Mouse (Mus musculus) MEL (cell line): ENCODE results near the gene Gm20388. TPM values are rescaled to one million over a fixed set of nuclear protein-coding genes. Genes with fewer than 3 reads are reported as not detected.

Source experiments
- DNase-seq: peaks from one replicate; pipeline ENCODE4 v3.0.0; 2011; ENCODE audit warnings: low read depth, low spot score
- H3K27ac ChIP-seq: 2 replicates; pipeline ENCODE4 v1.5.1; 2012; ENCODE audit warnings: low read depth, mild to moderate bottlenecking, control low read depth, low read length, moderate library complexity; ENCODE audit not compliant: control insufficient read depth
- H3K27me3 ChIP-seq, 2 experiments: fragments of 150-350 bp in 1 of 2; sonication (generic) in 1 of 2; 2 replicates each; pipeline ENCODE4 v1.6.1; 2012; ENCODE audit warnings: low read length in 2 of 2, mild to moderate bottlenecking in 2 of 2, improper control_type of control experiment in 1 of 2, moderate library complexity in 1 of 2; ENCODE audit not compliant: insufficient read depth in 2 of 2, control insufficient read depth in 1 of 2
- H3K36me3 ChIP-seq, 2 experiments: 2 replicates each; pipeline ENCODE4 v1.6.1; 2012 to 2014; ENCODE audit warnings: low read length in 2 of 2, improper control_type of control experiment in 1 of 2, inconsistent platforms in 1 of 2, mild to moderate bottlenecking in 1 of 2; ENCODE audit not compliant: insufficient read depth in 2 of 2, control insufficient read depth in 1 of 2
- H3K4me1 ChIP-seq, 2 experiments: fragments of 150-350 bp in 1 of 2; sonication (generic) in 1 of 2; 2 replicates each; pipeline ENCODE4 v1.6.1; 2012; ENCODE audit warnings: low read length in 2 of 2, improper control_type of control experiment in 1 of 2, mild to moderate bottlenecking in 1 of 2; ENCODE audit not compliant: insufficient read depth in 2 of 2, control insufficient read depth in 1 of 2
- H3K4me3 ChIP-seq, 2 experiments: fragments of 150-350 bp in 1 of 2; sonication (generic) in 1 of 2; 2 replicates each; pipeline ENCODE4 v1.5.1; 2012; ENCODE audit warnings: low read depth in 2 of 2, low read length in 2 of 2, mild to moderate bottlenecking in 2 of 2, moderate library complexity in 2 of 2, control low read depth in 1 of 2, improper control_type of control experiment in 1 of 2; ENCODE audit not compliant: control insufficient read depth in 1 of 2, insufficient read depth in 1 of 2
- H3K79me2 ChIP-seq: 2 replicates; pipeline ENCODE4 v1.6.1; 2012; ENCODE audit warnings: mild to moderate bottlenecking, low read length, moderate library complexity; ENCODE audit not compliant: control insufficient read depth, poor library complexity, insufficient read depth
- H3K9ac ChIP-seq: 2 replicates; pipeline ENCODE4 v1.6.1; 2012; ENCODE audit warnings: low read depth, mild to moderate bottlenecking, control low read depth, low read length, moderate library complexity; ENCODE audit not compliant: control insufficient read depth, poor library complexity, severe bottlenecking
- H3K9me3 ChIP-seq: fragments of 150-350 bp; sonication (generic); replicated peaks from 2 replicates; pipeline ENCODE4 v1.6.1; 2012; ENCODE audit warnings: mild to moderate bottlenecking, low read length, improper control_type of control experiment, moderate library complexity; ENCODE audit not compliant: insufficient read depth
- BHLHE40 ChIP-seq: IDR thresholded peaks from 2 replicates; pipeline ENCODE4 v1.6.1; 2012; ENCODE audit warnings: low read depth, mild to moderate bottlenecking, inconsistent platforms, low read length, improper control_type of control experiment, borderline replicate concordance
- CHD2 ChIP-seq: IDR thresholded peaks from 2 replicates; pipeline ENCODE4 v1.6.1; 2011; ENCODE audit warnings: low read length, improper control_type of control experiment
- CTCF ChIP-seq, 3 experiments: IDR thresholded peaks in 2 of 3; conservative IDR thresholded peaks in 1 of 3; 2 replicates each; pipeline ENCODE4 v1.5.1; 2011 to 2012; ENCODE audit warnings: low read length in 3 of 3, low read depth in 2 of 3, mild to moderate bottlenecking in 2 of 3, improper control_type of control experiment in 1 of 3, inconsistent platforms in 1 of 3, mixed read lengths in 1 of 3, moderate library complexity in 1 of 3; ENCODE audit not compliant: control insufficient read depth in 1 of 3, insufficient read depth in 1 of 3, poor library complexity in 1 of 3, severe bottlenecking in 1 of 3
- ELF1 ChIP-seq: IDR thresholded peaks from 2 replicates; pipeline ENCODE4 v1.6.1; 2014; ENCODE audit warnings: low read depth, mild to moderate bottlenecking, inconsistent platforms, low read length, improper control_type of control experiment, moderate library complexity
- EP300 ChIP-seq, 2 experiments: IDR thresholded peaks; 2 replicates each; pipeline ENCODE4 v1.6.1; 2011; ENCODE audit warnings: improper control_type of control experiment in 2 of 2, low read length in 2 of 2, low read depth in 1 of 2, mild to moderate bottlenecking in 1 of 2
- GATA1 ChIP-seq: IDR thresholded peaks from 2 replicates; pipeline ENCODE4 v1.6.1; 2011; ENCODE audit warnings: low read depth, low read length, improper control_type of control experiment
- HCFC1 ChIP-seq: IDR thresholded peaks from 2 replicates; pipeline ENCODE4 v1.6.1; 2012; ENCODE audit warnings: low read depth, mild to moderate bottlenecking, inconsistent platforms, low read length, improper control_type of control experiment, moderate library complexity
- JUND ChIP-seq: IDR thresholded peaks from 2 replicates; pipeline ENCODE4 v1.6.1; 2011; ENCODE audit warnings: low read depth, mild to moderate bottlenecking, improper control_type of control experiment, low read length
- KAT2A ChIP-seq: conservative IDR thresholded peaks from 2 replicates; pipeline ENCODE4 v1.6.1; 2012; ENCODE audit warnings: low read depth, low read length, improper control_type of control experiment, inconsistent platforms
- MAFK ChIP-seq: IDR thresholded peaks from 2 replicates; pipeline ENCODE4 v1.6.1; 2011; ENCODE audit warnings: low read depth, mild to moderate bottlenecking, low read length, improper control_type of control experiment, borderline replicate concordance
- MEF2A ChIP-seq: IDR thresholded peaks from 2 replicates; pipeline ENCODE4 v1.6.1; 2014; ENCODE audit warnings: low read depth, mild to moderate bottlenecking, inconsistent platforms, low read length, improper control_type of control experiment; ENCODE audit not compliant: poor library complexity, insufficient replicate concordance, severe bottlenecking; ENCODE audit errors: extremely low read depth
- NELFE ChIP-seq: IDR thresholded peaks from 2 replicates; pipeline ENCODE4 v1.6.1; 2011; ENCODE audit warnings: low read depth, low read length, improper control_type of control experiment
- POLR2A ChIP-seq, 2 experiments: IDR thresholded peaks; 2 replicates each; pipeline ENCODE4 v1.6.1; 2011 to 2012; ENCODE audit warnings: low read length in 2 of 2, mild to moderate bottlenecking in 2 of 2, control low read depth in 1 of 2, improper control_type of control experiment in 1 of 2, low read depth in 1 of 2, moderate library complexity in 1 of 2; ENCODE audit not compliant: control insufficient read depth in 1 of 2, insufficient read depth in 1 of 2, poor library complexity in 1 of 2
- POLR2AphosphoS5 ChIP-seq: IDR thresholded peaks from 2 replicates; pipeline ENCODE4 v1.6.1; 2012; ENCODE audit warnings: low read depth, borderline replicate concordance, mild to moderate bottlenecking, inconsistent platforms, low read length, moderate library complexity, mixed read lengths
- RAD21 ChIP-seq: IDR thresholded peaks from 2 replicates; pipeline ENCODE4 v1.6.1; 2011; ENCODE audit warnings: mild to moderate bottlenecking, low read depth, low read length, improper control_type of control experiment
- SIN3A ChIP-seq: IDR thresholded peaks from 2 replicates; pipeline ENCODE4 v1.6.1; 2012; ENCODE audit warnings: low read length, improper control_type of control experiment, inconsistent platforms
- TAL1 ChIP-seq: IDR thresholded peaks from 2 replicates; pipeline ENCODE4 v1.6.1; 2012; ENCODE audit warnings: mild to moderate bottlenecking, inconsistent platforms, low read length, moderate library complexity, mixed read lengths
- TCF12 ChIP-seq: IDR thresholded peaks from 2 replicates; pipeline ENCODE4 v1.6.1; 2014; ENCODE audit warnings: low read depth, mild to moderate bottlenecking, inconsistent platforms, low read length, improper control_type of control experiment, moderate library complexity
- USF2 ChIP-seq, 2 experiments: IDR thresholded peaks; 2 replicates each; pipeline ENCODE4 v1.6.1; 2011 to 2012; ENCODE audit warnings: improper control_type of control experiment in 2 of 2, low read length in 2 of 2, borderline replicate concordance in 1 of 2, inconsistent platforms in 1 of 2, low read depth in 1 of 2, mild to moderate bottlenecking in 1 of 2; ENCODE audit not compliant: insufficient read depth in 1 of 2
- ZKSCAN1 ChIP-seq: IDR thresholded peaks from 2 replicates; pipeline ENCODE4 v1.6.1; 2012; ENCODE audit warnings: low read depth, mild to moderate bottlenecking, inconsistent platforms, low read length, improper control_type of control experiment, moderate library complexity
- ZNF384 ChIP-seq: IDR thresholded peaks from 2 replicates; pipeline ENCODE4 v1.6.1; 2012; ENCODE audit warnings: low read depth, mild to moderate bottlenecking, inconsistent platforms, low read length, improper control_type of control experiment
- polyA plus RNA-seq, 2 experiments: library from polyadenylated mRNA; stranded (reverse) in 1 of 2; unstranded in 1 of 2; fragments of >175 nt in 1 of 2; fragments of >200 nt in 1 of 2; gene quantifications; 2 replicates each; pipeline versions ENCODE4 v1.2.1 to v1.2.4; 2012; ENCODE audit warnings: low replicate concordance in 2 of 2, low read depth in 1 of 2; ENCODE audit not compliant: insufficient read length in 2 of 2, insufficient read depth in 1 of 2, missing spikeins in 1 of 2
- total RNA-seq: library from RNA; depleted of rRNA; stranded (reverse); fragments of 300-350 nt; gene quantifications from 2 replicates; pipeline ENCODE4 v1.2.3, GENCODE M21; 2012

Gene Gm20388
- total and polyA plus RNA-seq, 3 experiments = 11.1 to 17.8 TPM; not detected in 1

DNA sequence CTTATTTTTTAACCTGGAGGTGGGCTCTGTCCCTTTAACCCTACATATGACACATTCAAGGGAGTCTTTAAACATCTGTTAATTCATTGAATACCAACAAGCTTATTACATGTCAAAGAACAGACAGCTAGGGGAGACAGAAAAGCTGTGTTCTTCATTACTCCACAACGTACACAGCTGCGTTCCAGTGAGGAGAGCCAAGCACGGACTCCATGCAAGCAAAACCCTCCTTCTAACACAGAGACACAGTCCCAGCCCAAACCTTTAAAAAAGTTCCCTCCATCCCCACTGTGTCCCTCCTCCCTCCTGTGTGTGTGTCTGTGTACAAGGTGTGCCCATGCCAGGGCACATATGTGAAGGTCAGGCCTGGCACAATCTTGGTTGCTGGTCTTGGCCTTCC lies 795.6 kb downstream of the Gm20388 start:
- Histone ChIP-seq H3K9me3 (no peaks in the 10 kb centered on the region), H3K27ac (no peak overlapping the region), H3K4me1 (no peaks in the 10 kb centered on the region), H3K36me3 (no peaks in the 10 kb centered on the region), H3K27me3 (no peaks in the 10 kb centered on the region), H3K4me3 (no peak overlapping the region), H3K9ac (no peak overlapping the region), H3K79me2 (no peaks in the 10 kb centered on the region)
- TF ChIP-seq CTCF (IDR thresholded peaks at IDR 0.05 in 2 of 3, conservative IDR thresholded peaks at IDR 0.05 in 1 of 3; ENCODE audit: control insufficient read depth in 1 of 3, insufficient read depth in 1 of 3, low read depth in 2 of 3, low read length in 3 of 3, poor library complexity in 1 of 3, severe bottlenecking in 1 of 3) = no peak
- TF ChIP-seq CHD2 = no peak
- DNase-seq = no peak

- H3K27me3 ChIP-seq = no peaks in the 10 kb centered on the region
- TF ChIP-seq TAL1 = no peak
- no peak for TF ChIP-seq POLR2AphosphoS5
- no peak for TF ChIP-seq POLR2A (IDR thresholded peaks at IDR 0.05; ENCODE audit: control insufficient read depth in 1 of 2, insufficient read depth in 1 of 2, low read depth in 1 of 2, low read length in 2 of 2, poor library complexity in 1 of 2)
- TF ChIP-seq TCF12 = no peak
- TF ChIP-seq NELFE = no peak
- TF ChIP-seq, all 39 proteins: peak for 0
- no peak for DNase-seq
- Histone ChIP-seq H3K9me3 (no peaks in the 10 kb centered on the region), H3K4me3 (no peak overlapping the region), H3K9ac (no peak overlapping the region), H3K79me2 (no peaks in the 10 kb centered on the region), H3K36me3 (no peaks in the 10 kb centered on the region), H3K27ac (no peak overlapping the region), H3K4me1 (no peaks in the 10 kb centered on the region)
Observed at GRCm38 (mm10) chr8:120709176-120709575, 798.5 kb downstream of the Gm20388 start.

DNA sequence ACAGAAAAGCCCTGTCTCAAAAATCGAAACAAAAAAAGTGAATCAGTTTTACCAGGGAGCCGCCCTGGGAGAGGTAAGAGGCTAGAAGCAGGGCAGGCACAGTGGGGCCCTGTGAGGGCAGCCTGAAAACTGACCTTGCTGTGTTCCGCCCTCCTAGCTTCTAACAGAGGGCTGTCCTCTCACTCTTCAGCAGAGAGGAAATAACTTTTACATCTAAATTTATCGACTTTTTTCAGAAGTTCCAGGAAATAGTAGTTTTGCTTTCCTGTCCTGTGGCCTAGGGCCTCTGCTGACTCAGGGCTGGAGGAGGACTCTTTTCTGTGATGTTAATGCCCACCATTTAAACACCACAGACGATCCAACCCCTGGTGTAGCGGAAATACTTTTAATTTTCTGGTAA lies 804.6 kb downstream of the Gm20388 start:
- Histone ChIP-seq H3K27me3 (no peaks in the 10 kb centered on the region), H3K9ac (no peak overlapping the region), H3K36me3 (no peaks in the 10 kb centered on the region), H3K27ac (no peak overlapping the region), H3K9me3 (no peaks in the 10 kb centered on the region), H3K79me2 (no peaks in the 10 kb centered on the region), H3K4me1 (no peaks in the 10 kb centered on the region), H3K4me3 (no peak overlapping the region)
- no peak for DNase-seq
- TF ChIP-seq TAL1 (no peak), POLR2AphosphoS5 (no peak), CTCF (IDR thresholded peaks at IDR 0.05 in 2 of 3, conservative IDR thresholded peaks at IDR 0.05 in 1 of 3; ENCODE audit: control insufficient read depth in 1 of 3, insufficient read depth in 1 of 3, low read depth in 2 of 3, low read length in 3 of 3, poor library complexity in 1 of 3, severe bottlenecking in 1 of 3) (no peak), KAT2A (no peak), ZNF384 (no peak), ELF1 (no peak), CHD2 (no peak), GATA1 (no peak), MEF2A (no peak), HCFC1 (no peak), RAD21 (no peak), USF2 (IDR thresholded peaks at IDR 0.05; ENCODE audit: borderline replicate concordance in 1 of 2, insufficient read depth in 1 of 2, low read depth in 1 of 2, low read length in 2 of 2) (no peak), SIN3A (no peak), MAFK (no peak), BHLHE40 (no peak), JUND (no peak), POLR2A (IDR thresholded peaks at IDR 0.05; ENCODE audit: control insufficient read depth in 1 of 2, insufficient read depth in 1 of 2, low read depth in 1 of 2, low read length in 2 of 2, poor library complexity in 1 of 2) (no peak), EP300 (IDR thresholded peaks at IDR 0.05; ENCODE audit: low read depth in 1 of 2, low read length in 2 of 2) (no peak), ZKSCAN1 (no peak)
